Mouse (Mus musculus): ENCODE measurements at regions not wholly inside any gene's neighbourhood (a gene's known extent, or its start where the extent isn't known, plus 50 kb on each side); places are given as distances from the start of the nearest gene placed in this dataset.
"Not testable (repeated sequence)": the region's sequence is repeated elsewhere in the genome, so short reads cannot be mapped to it uniquely, and the experiment has no call there.

- DNase-seq, result peak; percentile 50
Observed at GRCm38 (mm10) chr13:111905213-111905701, 96.5 kb upstream of the Map3k1 start.

GRCm38 (mm10) chr13:111911071-111911470 lies 102.3 kb upstream of the Map3k1 start:
- DNase-seq, result no peak

- DNase-seq, result no peak
Observed at GRCm38 (mm10) chr13:111911661-111912312, 103.0 kb upstream of the Map3k1 start.

- DNase-seq, result no peak
Observed at GRCm38 (mm10) chr13:111914348-111914913, 105.6 kb upstream of the Map3k1 start.

GRCm38 (mm10) chr13:111919417-111919816 lies 110.6 kb upstream of the Map3k1 start:
- DNase-seq, result not testable (repeated sequence)

- no peak for DNase-seq
Observed at GRCm38 (mm10) chr13:111920534-111920933, 111.7 kb upstream of the Map3k1 start.

- DNase-seq, result no peak
Observed at GRCm38 (mm10) chr13:111921142-111922035, 112.6 kb upstream of the Map3k1 start.

- no peak for DNase-seq
Observed at GRCm38 (mm10) chr13:111925349-111925748, 116.6 kb upstream of the Map3k1 start.

- no peak for DNase-seq
Observed at GRCm38 (mm10) chr13:111926801-111927200, 118.0 kb upstream of the Map3k1 start.

- no peak for DNase-seq
Observed at GRCm38 (mm10) chr13:111927489-111927888, 118.7 kb upstream of the Map3k1 start.

- DNase-seq, result no peak
Observed at GRCm38 (mm10) chr13:111928636-111929544, 120.1 kb upstream of the Map3k1 start.

GRCm38 (mm10) chr13:111929908-111930307 lies 121.1 kb upstream of the Map3k1 start:
- DNase-seq, result no peak

GRCm38 (mm10) chr13:111932464-111932863 lies 123.7 kb upstream of the Map3k1 start:
- DNase-seq, result no peak

GRCm38 (mm10) chr13:111933526-111934240 lies 124.9 kb upstream of the Map3k1 start:
- no peak for DNase-seq

GRCm38 (mm10) chr13:111935721-111936080 lies 126.9 kb upstream of the Map3k1 start:
- DNase-seq, result no peak

- peak; percentile 70 for DNase-seq
Observed at GRCm38 (mm10) chr13:111936081-111936857, 127.5 kb upstream of the Map3k1 start.

- peak; percentile 33 for DNase-seq
Observed at GRCm38 (mm10) chr13:111936983-111937382, 128.2 kb upstream of the Map3k1 start.

GRCm38 (mm10) chr13:111938896-111939422 lies 130.2 kb upstream of the Map3k1 start:
- DNase-seq, result no peak

GRCm38 (mm10) chr13:111939534-111940115 lies 130.8 kb upstream of the Map3k1 start:
- DNase-seq, result no peak

- no peak for DNase-seq
Observed at GRCm38 (mm10) chr13:111940275-111940674, 131.5 kb upstream of the Map3k1 start.

All from kidney, postnatal 10 days (tissue).